Mouse (Mus musculus) frontal cortex, adult (tissue): ENCODE measurements at regions not wholly inside any gene's neighbourhood (a gene's known extent, or its start where the extent isn't known, plus 50 kb on each side); places are given as distances from the start of the nearest gene placed in this dataset.
A peak's percentile ranks its signal among the peaks of the same experiment; 100 is the strongest.
"Not testable (repeated sequence)": the region's sequence is repeated elsewhere in the genome, so short reads cannot be mapped to it uniquely, and the experiment has no call there.

Experiments used
- ATAC-seq: cut with Nextera tagmentation; 2 replicates; pipeline ENCODE4 v1.9.2; 2017; ENCODE audit warnings: mild to moderate bottlenecking, moderate library complexity, mixed read lengths; ENCODE audit not compliant: low TSS enrichment

- ATAC-seq: no peak
These were observed 95.7 kb downstream of the Mfap3l start for GRCm38 (mm10) chr8:60728339-60728738.

GRCm38 (mm10) chr8:60732545-60732944 lies 99.9 kb downstream of the Mfap3l start:
- ATAC-seq: no peak

GRCm38 (mm10) chr8:60735961-60736360 lies 103.3 kb downstream of the Mfap3l start:
- ATAC-seq: no peak

- no peak for ATAC-seq
These were observed 103.8 kb downstream of the Mfap3l start for GRCm38 (mm10) chr8:60736401-60736800.

- ATAC-seq: no peak
These were observed 104.3 kb downstream of the Mfap3l start for GRCm38 (mm10) chr8:60736913-60737312.

GRCm38 (mm10) chr8:60737616-60738015 lies 105.0 kb downstream of the Mfap3l start:
- no peak for ATAC-seq

- ATAC-seq: no peak
These were observed 113.2 kb downstream of the Mfap3l start for GRCm38 (mm10) chr8:60745877-60746276.

- ATAC-seq: no peak
These were observed 113.9 kb downstream of the Mfap3l start for GRCm38 (mm10) chr8:60746486-60746885.

GRCm38 (mm10) chr8:60755704-60756415 lies 123.2 kb downstream of the Mfap3l start:
- ATAC-seq: peak; percentile 50; the same call in 1 of the 2 replicates

GRCm38 (mm10) chr8:60763959-60764358 lies 126.3 kb upstream of the Hpf1 start:
- peak; percentile 64 for ATAC-seq

GRCm38 (mm10) chr8:60773350-60773749 lies 116.9 kb upstream of the Hpf1 start:
- ATAC-seq: peak; percentile 99

- ATAC-seq: not testable (repeated sequence)
These were observed 114.0 kb upstream of the Hpf1 start for GRCm38 (mm10) chr8:60776251-60776650.

- ATAC-seq: peak; percentile 94
These were observed 105.2 kb upstream of the Hpf1 start for GRCm38 (mm10) chr8:60785049-60785448.

- peak; percentile 92 for ATAC-seq
These were observed 99.8 kb upstream of the Hpf1 start for GRCm38 (mm10) chr8:60790453-60790852.

- no peak for ATAC-seq
These were observed 97.7 kb upstream of the Hpf1 start for GRCm38 (mm10) chr8:60792518-60792917.

- no peak for ATAC-seq
These were observed 85.4 kb upstream of the Hpf1 start for GRCm38 (mm10) chr8:60804787-60805186.

GRCm38 (mm10) chr8:60806772-60807171 lies 83.4 kb upstream of the Hpf1 start:
- ATAC-seq: no peak

- no peak for ATAC-seq
These were observed 80.4 kb upstream of the Hpf1 start for GRCm38 (mm10) chr8:60809806-60810205.

- ATAC-seq: peak; percentile 47; the same call in 1 of the 2 replicates
These were observed 79.3 kb upstream of the Hpf1 start for GRCm38 (mm10) chr8:60810955-60811354.

- no peak for ATAC-seq
These were observed 64.4 kb upstream of the Hpf1 start for GRCm38 (mm10) chr8:60825676-60826442.

GRCm38 (mm10) chr8:60827241-60827640 lies 63.0 kb upstream of the Hpf1 start:
- ATAC-seq: no peak

- no peak for ATAC-seq
These were observed 61.1 kb upstream of the Hpf1 start for GRCm38 (mm10) chr8:60829093-60829492.

GRCm38 (mm10) chr8:60830556-60830955 lies 59.7 kb upstream of the Hpf1 start:
- ATAC-seq: no peak
